9 mouse cellular contexts compared by ENCODE assay signal in genomic region chr9:75253158-75253557, GRCm38 (mm10). TPM values are rescaled to one million over a fixed set of nuclear protein-coding genes. Genes with fewer than 3 reads are reported as not detected.
DNase-seq lines count a peak whose midpoint lies in the region; ATAC-seq and TF ChIP-seq lines count a peak whose summit lies in the region.
"Not testable (repeated sequence)": the region's sequence is repeated elsewhere in the genome, so short reads cannot be mapped to it uniquely, and the experiment has no call there.
"Had no signal": no experiment of that assay in that cellular context is flagged by ENCODE, and none has a peak within 500 bp of the region (broad histone marks: within the 10 kb centered on the region; RNA-seq: fewer than 3 reads in every experiment).

No protein-coding gene starts in this region.

- H3K4me1 ChIP-seq in cortical plate, adult 2 months (ENCODE audit: control insufficient read depth, insufficient read depth, low read length), result peaks cover 20% of the 10 kb centered on the region
- H3K4me1 ChIP-seq in hindbrain, embryonic 13.5 days (replicated peaks), result peaks cover 18% of the 10 kb centered on the region
- peaks cover 92% of the 10 kb centered on the region for H3K4me1 ChIP-seq in megakaryocyte, embryonic 14.5 days
- H3K4me1 ChIP-seq in midbrain, embryonic 16.5 days (ENCODE audit: control insufficient read depth, insufficient read depth, low read length), result peaks cover 23% of the 10 kb centered on the region

- H3K9ac ChIP-seq in hindbrain, embryonic 13.5 days; midbrain, embryonic 16.5 days (ENCODE audit: low read depth, low read length): not testable (repeated sequence)

- WGBS in hindbrain, embryonic 13.5 days, result 80% methylated on average over 6 of the region's 6 CpGs
- WGBS in midbrain, embryonic 16.5 days, result 85% methylated on average over 6 of the region's 6 CpGs

- not testable (repeated sequence) for H3K27me3 ChIP-seq in hindbrain, embryonic 13.5 days; megakaryocyte, embryonic 14.5 days (replicated peaks); midbrain, embryonic 16.5 days (ENCODE audit: control insufficient read depth, insufficient read depth, low read depth, low read length)

- TF ChIP-seq CTCF in cortical plate, adult 2 months (IDR thresholded peaks at IDR 0.05; ENCODE audit: extremely low read depth, insufficient read depth, low read length), result not testable (repeated sequence)

- peak overlapping the region; percentile 93 for H3K27ac ChIP-seq in cortical plate, adult 2 months (ENCODE audit: insufficient read depth, low read length)
- H3K27ac ChIP-seq in hindbrain, embryonic 13.5 days, result 0 out of 2 replicates have a peak overlapping the region, but pooled peaks have one; percentile 89
- peak overlapping the region; percentile 38 for H3K27ac ChIP-seq in midbrain, embryonic 16.5 days (ENCODE audit: low read length)

- not testable (repeated sequence) for H3K4me2 ChIP-seq in hindbrain, embryonic 13.5 days; midbrain, embryonic 16.5 days (ENCODE audit: low read length)

- peak; percentile 18 for DNase-seq in adipocyte (ENCODE audit: low spot score)
- DNase-seq in gastrocnemius, adult 8-10 months (ENCODE audit: low spot score in 2 of 2), result peak; percentile 49 to 65
- peak; percentile 48 to 64 for DNase-seq in right cerebral cortex, adult 2 months (ENCODE audit: low spot score in 2 of 2)

- TF ChIP-seq POLR2A in cortical plate, adult 2 months (IDR thresholded peaks at IDR 0.05; ENCODE audit: extremely low read depth, insufficient read depth, low read length), result not testable (repeated sequence)

- H3K9me3 ChIP-seq in hindbrain, embryonic 13.5 days; megakaryocyte, embryonic 14.5 days; midbrain, embryonic 16.5 days (replicated peaks; ENCODE audit: control insufficient read depth, low read length, poor library complexity, severe bottlenecking): not testable (repeated sequence)

- ATAC-seq in hindbrain, embryonic 13.5 days (ENCODE audit: low FRiP score); midbrain, embryonic 16.5 days: not testable (repeated sequence)

- H3K36me3 ChIP-seq in hindbrain, embryonic 13.5 days; megakaryocyte, embryonic 14.5 days (replicated peaks; ENCODE audit: low read length); midbrain, embryonic 16.5 days (ENCODE audit: control insufficient read depth, insufficient read depth, low read length): not testable (repeated sequence)

- H3K4me3 ChIP-seq in cortical plate, adult 2 months (ENCODE audit: insufficient read depth, low read length); hindbrain, embryonic 13.5 days; midbrain, embryonic 16.5 days (ENCODE audit: low read depth, low read length): not testable (repeated sequence)
- peak overlapping the region; percentile 78 for H3K4me3 ChIP-seq in megakaryocyte, embryonic 14.5 days (replicated peaks)

RNA-seq across cellular contexts. Expression of gene Myo5c, which starts 21.3 kb away (rescaled TPM):
- polyA plus RNA-seq in cortical plate, adult 2 months (2012; rRNA removed), result 5.0 and 5.9 TPM in 2 replicates
- 10 to 100 TPM in 1 of 4 experiments, 1 to 10 TPM in 3; 7.2 to 12.8 (median 8.8) TPM for total RNA-seq in gastrocnemius, adult 8-10 months (2022)
- polyA plus RNA-seq in hindbrain, embryonic 13.5 days (2015; fragmentation: Nextera tagmentation; extraction: Ambion mirVana), result 0.36 and 0.42 TPM in 2 replicates
- polyA plus RNA-seq in megakaryocyte, embryonic 14.5 days (2012; ENCODE audit: insufficient read depth, low replicate concordance), result 0.27 TPM in 1 of 2 replicates, not detected in the other
- polyA plus RNA-seq in midbrain, embryonic 16.5 days (2015; fragmentation: Nextera tagmentation; extraction: Ambion mirVana), result 0.26 and 0.53 TPM in 2 replicates
- total RNA-seq: granulocyte monocyte progenitor cell, adult 5-6 weeks had no signal
- polyA plus RNA-seq: activated CD4-positive, CD25-positive, alpha-beta regulatory T cell, adult 4 months had no signal

RNA-seq across cellular contexts. Expression of gene Gnb5, which starts 52.9 kb away (rescaled TPM):
- 154 and 172 TPM in 2 replicates for polyA plus RNA-seq in cortical plate, adult 2 months (2012; rRNA removed)
- total RNA-seq in gastrocnemius, adult 8-10 months (2022), result 10 to 100 TPM in 3 of 4 experiments, 1 to 10 TPM in 1; 8.9 to 13.8 (median 12.0) TPM
- polyA plus RNA-seq in hindbrain, embryonic 13.5 days (2015; fragmentation: Nextera tagmentation; extraction: Ambion mirVana), result 58.3 and 60.5 TPM in 2 replicates
- polyA plus RNA-seq in megakaryocyte, embryonic 14.5 days (2012; ENCODE audit: insufficient read depth, low replicate concordance), result 6.7 and 7.5 TPM in 2 replicates
- polyA plus RNA-seq in midbrain, embryonic 16.5 days (2015; fragmentation: Nextera tagmentation; extraction: Ambion mirVana), result 69.7 and 78.1 TPM in 2 replicates

Comparison
In these comparisons a context has a peak if more than half of its experiments do, and no peak if none do; other contexts are left out.
1. H3K27ac ChIP-seq: peak in every context shown above with its lines; median percentile 93 in cortical plate, adult 2 months; 89 in hindbrain, embryonic 13.5 days; 38 in midbrain, embryonic 16.5 days.